Mouse (Mus musculus): Measurements from ENCODE around the gene Ppp1r13b.

GRCm38 (mm10) chr12:111846815-111847214 lies 61.1 kb downstream of the Ppp1r13b start:
- TF ChIP-seq CTCF (IDR thresholded peaks at IDR 0.05; ENCODE audit: control insufficient read depth, insufficient read depth, insufficient read length) (no peak), MYOG (IDR thresholded peaks at IDR 0.05; ENCODE audit: control insufficient read depth, extremely low read depth, insufficient read length) (no peak)
